Mouse (Mus musculus) midbrain, embryonic 11.5 days (tissue): ENCODE results near the gene Tmem246. TPM values are rescaled to one million over a fixed set of nuclear protein-coding genes. Genes with fewer than 3 reads are reported as not detected.
"Not testable (repeated sequence)": the region's sequence is repeated elsewhere in the genome, so short reads cannot be mapped to it uniquely, and the experiment has no call there.

Source experiments
- ATAC-seq: fragments of 200-750 bp; cut with Nextera tagmentation; 2 replicates; pipeline ENCODE4 v1.8.0; 2017; ENCODE audit warnings: moderate TSS enrichment, moderate library complexity; ENCODE audit not compliant: low FRiP score
- DNase-seq: peaks from one replicate; pipeline ENCODE4 v3.0.0; 2015; ENCODE audit warnings: low spot score; ENCODE audit errors: missing footprints
- H3K27ac ChIP-seq: fragments of 300-500 bp; sonication (generic); 2 replicates; pipeline ENCODE4 v1.5.1; 2014; ENCODE audit warnings: low read depth, low read length
- H3K27me3 ChIP-seq: fragments of 300-500 bp; sonication (generic); 2 replicates; pipeline ENCODE4 v1.6.1; 2014; ENCODE audit warnings: mild to moderate bottlenecking, low read length, moderate library complexity, mixed read lengths; ENCODE audit not compliant: control insufficient read depth, insufficient read depth
- H3K36me3 ChIP-seq: fragments of 300-500 bp; sonication (generic); 2 replicates; pipeline ENCODE4 v1.6.1; 2014; ENCODE audit warnings: mild to moderate bottlenecking, low read length, moderate library complexity, mixed read lengths; ENCODE audit not compliant: control insufficient read depth, insufficient read depth
- H3K4me1 ChIP-seq: fragments of 300-500 bp; sonication (generic); 2 replicates; pipeline ENCODE4 v1.6.1; 2014; ENCODE audit warnings: low read length; ENCODE audit not compliant: control insufficient read depth, insufficient read depth
- H3K4me2 ChIP-seq: fragments of 300-500 bp; sonication (generic); 2 replicates; pipeline ENCODE4 v1.6.1; 2014; ENCODE audit warnings: mild to moderate bottlenecking, moderate library complexity
- H3K4me3 ChIP-seq: fragments of 300-500 bp; sonication (generic); 2 replicates; pipeline ENCODE4 v1.5.1; 2014; ENCODE audit warnings: low read depth, low read length
- H3K9ac ChIP-seq: fragments of 300-500 bp; sonication (generic); 2 replicates; pipeline ENCODE4 v1.6.1; 2014; ENCODE audit warnings: low read length
- H3K9me3 ChIP-seq: fragments of 300-500 bp; sonication (generic); 2 replicates; pipeline ENCODE4 v1.6.1; 2016; ENCODE audit warnings: low read length; ENCODE audit not compliant: control insufficient read depth
- WGBS: fragments of 180-500 bp; shearing (Covaris S2); extraction: QIAGEN DNeasy Blood & Tissue Kit; methylation state at CpG from one replicate; pipeline ENCODE4 v1.1.7; 2014; 5-methylcytosine and 5-hydroxymethylcytosine counted together
- polyA plus RNA-seq: library from polyadenylated mRNA; unstranded; fragments of >200 nt; fragmentation: Nextera tagmentation; extraction: Ambion mirVana; gene quantifications from 2 replicates; pipeline ENCODE4 v1.2.1, GENCODE M21; 2014

The Tmem246 gene
- polyA plus RNA-seq: 20.5 and 21.4 TPM in 2 replicates

GRCm38 (mm10) chr4:49597183-49598100 lies at the start of gene Tmem246:
Gene Tmem246, minus strand, starts transcription at chr4:49597876.
- DNase-seq: peak; percentile 96
- peak within 1 kb of the TSS; percentile 64 for H3K4me3 ChIP-seq
- H3K4me2 ChIP-seq: peak within 1 kb of the TSS; percentile 90
- WGBS: under 1% methylated on average over 76 of the region's 77 CpGs
- H3K9ac ChIP-seq: peak within 1 kb of the TSS; percentile 74
- ATAC-seq: peak; percentile 96
- no peaks in the 10 kb centered on the region for H3K9me3 ChIP-seq
- no peaks in the 10 kb centered on the region for H3K36me3 ChIP-seq
- no peaks in the 10 kb centered on the region for H3K4me1 ChIP-seq
- peak within 1 kb of the TSS; percentile 36; the same call in 1 of the 2 replicates for H3K27ac ChIP-seq
- no peaks in the 10 kb centered on the region for H3K27me3 ChIP-seq

- DNase-seq (no peak), ATAC-seq (no peak)
- H3K36me3 ChIP-seq: peaks cover 8% of the 10 kb centered on the region; the same call in 1 of the 2 replicates
These were observed 42.2 kb upstream of the Tmem246 start for GRCm38 (mm10) chr4:49639913-49640312.

GRCm38 (mm10) chr4:49637821-49638220 lies 40.1 kb upstream of the Tmem246 start:
- Histone ChIP-seq H3K4me1 (no peaks in the 10 kb centered on the region), H3K27me3 (no peaks in the 10 kb centered on the region), H3K4me2 (no peak overlapping the region), H3K9ac (no peak overlapping the region), H3K36me3 (peaks cover 6% of the 10 kb centered on the region; the same call in 1 of the 2 replicates), H3K9me3 (no peaks in the 10 kb centered on the region), H3K27ac (no peak overlapping the region), H3K4me3 (no peak overlapping the region)
- no peak for DNase-seq
- no peak for ATAC-seq
- 94% methylated on average over 11 of the region's 11 CpGs for WGBS

More at GRCm38 (mm10) chr4:49639913-49640312, 42.2 kb upstream of the Tmem246 start:
- H3K9me3 ChIP-seq: no peaks in the 10 kb centered on the region
- WGBS: 73% methylated on average over 2 of the region's 2 CpGs
- H3K4me2 ChIP-seq: no peak overlapping the region
- H3K4me3 ChIP-seq: no peak overlapping the region
- no peaks in the 10 kb centered on the region for H3K4me1 ChIP-seq
- no peak overlapping the region for H3K27ac ChIP-seq
- no peak overlapping the region for H3K9ac ChIP-seq
- no peaks in the 10 kb centered on the region for H3K27me3 ChIP-seq

GRCm38 (mm10) chr4:49632139-49632481 lies 34.4 kb upstream of the Tmem246 start:
- Histone ChIP-seq H3K27me3 (no peaks in the 10 kb centered on the region), H3K9ac (peak overlapping the region; percentile 84), H3K4me1 (no peaks in the 10 kb centered on the region; the same call in 1 of the 2 replicates), H3K36me3 (no peaks in the 10 kb centered on the region), H3K9me3 (no peaks in the 10 kb centered on the region), H3K27ac (peak overlapping the region; percentile 61), H3K4me2 (peak overlapping the region; percentile 82), H3K4me3 (peak overlapping the region; percentile 81)
- no peak for DNase-seq
- WGBS: under 1% methylated on average over 30 of the region's 30 CpGs
- ATAC-seq: no peak; the same call in 1 of the 2 replicates

- H3K27ac ChIP-seq: peak within 1 kb of the TSS; percentile 61
- H3K9ac ChIP-seq: peak within 1 kb of the TSS; percentile 84
- 4% methylated on average over 37 of the region's 37 CpGs for WGBS
- peak within 1 kb of the TSS; percentile 81 for H3K4me3 ChIP-seq
- no peaks in the 10 kb centered on the region for H3K36me3 ChIP-seq
- H3K27me3 ChIP-seq: no peaks in the 10 kb centered on the region
- no peaks in the 10 kb centered on the region for H3K9me3 ChIP-seq
- ATAC-seq (peak; percentile 97), DNase-seq (peak; percentile 99)
- H3K4me1 ChIP-seq: no peaks in the 10 kb centered on the region; the same call in 1 of the 2 replicates
- H3K4me2 ChIP-seq: peak within 1 kb of the TSS; percentile 82
These were observed 33.9 kb upstream of the Tmem246 start, which contains the start of gene Rnf20 for GRCm38 (mm10) chr4:49631319-49632138. Gene Rnf20, plus strand, starts transcription at chr4:49632006.

- Histone ChIP-seq H3K27ac (no peak overlapping the region), H3K9me3 (no peaks in the 10 kb centered on the region), H3K27me3 (no peaks in the 10 kb centered on the region), H3K36me3 (no peaks in the 10 kb centered on the region), H3K4me1 (no peaks in the 10 kb centered on the region; the same call in 1 of the 2 replicates), H3K4me2 (no peak overlapping the region), H3K9ac (no peak overlapping the region), H3K4me3 (no peak overlapping the region)
- 77% methylated on average over 5 of the region's 5 CpGs for WGBS
- DNase-seq: no peak
- no peak for ATAC-seq
These were observed 31.3 kb upstream of the Tmem246 start for GRCm38 (mm10) chr4:49628941-49629340.

- ATAC-seq: no peak
- Histone ChIP-seq H3K9me3 (no peaks in the 10 kb centered on the region), H3K4me3 (no peak overlapping the region), H3K27ac (no peak overlapping the region), H3K27me3 (no peaks in the 10 kb centered on the region), H3K9ac (no peak overlapping the region), H3K4me2 (no peak overlapping the region), H3K4me1 (no peaks in the 10 kb centered on the region), H3K36me3 (no peaks in the 10 kb centered on the region)
- WGBS: 5% methylated on average over 3 of the region's 3 CpGs
- peak; percentile 97 for DNase-seq
These were observed 29.3 kb upstream of the Tmem246 start for GRCm38 (mm10) chr4:49626973-49627372.

GRCm38 (mm10) chr4:49624969-49625368 lies 27.3 kb upstream of the Tmem246 start:
- DNase-seq, H3K4me2 ChIP-seq, H3K9ac ChIP-seq, H3K4me1 ChIP-seq, H3K36me3 ChIP-seq, H3K27me3 ChIP-seq, H3K4me3 ChIP-seq, H3K9me3 ChIP-seq, H3K27ac ChIP-seq, ATAC-seq: not testable (repeated sequence)
- WGBS: 92% methylated on average over 4 of the region's 4 CpGs
